Mouse (Mus musculus) embryonic facial prominence, embryonic 11.5 days (tissue): ENCODE measurements around the gene 5830411N06Rik. TPM values are rescaled to one million over a fixed set of nuclear protein-coding genes. Genes with fewer than 3 reads are reported as not detected.

Experiments
- ATAC-seq: fragments of 200-750 bp; cut with Nextera tagmentation; replicated peaks from 2 replicates; pipeline ENCODE4 v1.8.0; 2017; ENCODE audit warnings: low read depth; ENCODE audit not compliant: insufficient number of reproducible peaks, low FRiP score, low TSS enrichment
- DNase-seq: peaks from one replicate; pipeline ENCODE4 v3.0.0-alpha.2; 2015; ENCODE audit warnings: low spot score
- H3K27ac ChIP-seq: fragments of 300-500 bp; sonication (generic); replicated peaks from 2 replicates; pipeline ENCODE4 v1.5.1; 2014; ENCODE audit warnings: mild to moderate bottlenecking, low read depth, low read length, control low read depth
- H3K27me3 ChIP-seq: fragments of 300-500 bp; sonication (generic); 2 replicates; pipeline ENCODE4 v1.6.1; 2014; ENCODE audit warnings: mild to moderate bottlenecking, low read length, moderate library complexity, mixed read lengths; ENCODE audit not compliant: control insufficient read depth, insufficient read depth
- H3K36me3 ChIP-seq: fragments of 300-500 bp; sonication (generic); replicated peaks from 2 replicates; pipeline ENCODE4 v1.6.1; 2014; ENCODE audit warnings: low read depth, mild to moderate bottlenecking, low read length, moderate library complexity, mixed read lengths; ENCODE audit not compliant: control insufficient read depth, insufficient read depth
- H3K4me1 ChIP-seq: fragments of 300-500 bp; sonication (generic); 2 replicates; pipeline ENCODE4 v1.6.1; 2014; ENCODE audit warnings: low read length, mixed read lengths; ENCODE audit not compliant: control insufficient read depth, insufficient read depth
- H3K4me2 ChIP-seq: fragments of 300-500 bp; sonication (generic); 2 replicates; pipeline ENCODE4 v1.6.1; 2014; ENCODE audit warnings: low read depth, mild to moderate bottlenecking, control low read depth, low read length, moderate library complexity
- H3K4me3 ChIP-seq: fragments of 300-500 bp; sonication (generic); 2 replicates; pipeline ENCODE4 v1.5.1; 2014; ENCODE audit warnings: low read depth, low read length, control low read depth
- H3K9ac ChIP-seq: fragments of 300-500 bp; sonication (generic); replicated peaks from 2 replicates; pipeline ENCODE4 v1.6.1; 2014; ENCODE audit warnings: mild to moderate bottlenecking, control low read depth, low read length
- H3K9me3 ChIP-seq: fragments of 300-500 bp; sonication (generic); replicated peaks from 2 replicates; pipeline ENCODE4 v1.6.1; 2016; ENCODE audit warnings: mild to moderate bottlenecking, low read length, inconsistent platforms, mixed read lengths; ENCODE audit not compliant: control insufficient read depth
- WGBS: fragments of 180-500 bp; shearing (Covaris S2); extraction: QIAGEN DNeasy Blood & Tissue Kit; methylation state at CpG from one replicate; pipeline ENCODE4 v1.1.7; 2014; 5-methylcytosine and 5-hydroxymethylcytosine counted together
- polyA plus RNA-seq: library from polyadenylated mRNA; unstranded; fragments of >200 nt; fragmentation: Nextera tagmentation; extraction: Ambion mirVana; gene quantifications from 2 replicates; pipeline ENCODE4 v1.2.1, GENCODE M21; 2014

5830411N06Rik gene
- polyA plus RNA-seq, 1 experiment from 2014 or later, result not detected

DNA sequence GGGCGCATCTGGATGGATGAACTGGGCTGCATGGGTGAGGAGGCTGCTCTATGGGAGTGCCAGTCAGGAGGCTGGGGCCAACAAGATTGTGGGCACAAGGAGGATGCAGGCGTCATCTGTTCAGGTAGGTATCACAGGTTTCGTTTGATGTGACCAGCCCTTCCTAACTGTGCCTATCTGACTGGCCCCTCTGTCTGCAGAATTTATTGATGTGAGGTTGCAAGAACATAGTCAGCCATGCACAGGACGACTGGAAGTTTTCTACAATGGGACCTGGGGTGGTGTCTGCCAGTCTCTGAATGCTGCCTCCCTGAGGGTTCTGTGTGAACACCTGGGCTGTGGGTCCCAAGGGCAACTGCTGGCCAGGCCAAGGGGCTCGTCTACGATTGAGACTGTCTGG is 49.8 kb downstream of the 5830411N06Rik start:
- Histone ChIP-seq H3K9ac (no peak overlapping the region), H3K9me3 (no peaks in the 10 kb centered on the region), H3K36me3 (no peaks in the 10 kb centered on the region), H3K4me1 (no peaks in the 10 kb centered on the region), H3K4me3 (no peak overlapping the region), H3K27me3 (no peaks in the 10 kb centered on the region), H3K4me2 (no peak overlapping the region), H3K27ac (no peak overlapping the region)
- WGBS, result 79% methylated on average over 6 of the region's 6 CpGs
- DNase-seq (no peak), ATAC-seq (no peak)

DNA sequence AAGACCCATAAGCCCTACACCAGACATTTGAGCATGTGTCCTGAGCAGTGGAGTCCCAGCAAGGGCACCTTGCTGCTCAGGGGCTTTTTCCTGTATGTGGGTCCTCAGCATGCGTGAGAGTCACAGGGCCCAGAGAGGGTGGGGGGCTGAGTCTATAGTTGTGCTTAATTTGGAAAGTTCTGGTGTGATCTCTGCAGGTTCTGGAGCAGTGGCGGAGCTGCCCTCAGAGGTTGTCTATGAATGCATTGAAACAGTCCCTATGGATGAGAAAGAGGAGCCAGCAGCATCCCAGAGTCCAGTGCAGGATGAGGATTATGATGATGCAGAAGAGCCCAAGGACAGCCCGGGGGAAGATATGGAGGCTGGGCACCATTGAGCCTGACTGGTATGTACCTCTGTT is 52.3 kb downstream of the 5830411N06Rik start:
- Histone ChIP-seq H3K4me3 (no peak overlapping the region), H3K36me3 (no peaks in the 10 kb centered on the region), H3K9ac (no peak overlapping the region), H3K4me1 (no peaks in the 10 kb centered on the region), H3K9me3 (no peaks in the 10 kb centered on the region), H3K27ac (no peak overlapping the region), H3K4me2 (no peak overlapping the region), H3K27me3 (no peaks in the 10 kb centered on the region)
- 79% methylated on average over 3 of the region's 3 CpGs for WGBS
- DNase-seq (no peak), ATAC-seq (no peak)

DNA sequence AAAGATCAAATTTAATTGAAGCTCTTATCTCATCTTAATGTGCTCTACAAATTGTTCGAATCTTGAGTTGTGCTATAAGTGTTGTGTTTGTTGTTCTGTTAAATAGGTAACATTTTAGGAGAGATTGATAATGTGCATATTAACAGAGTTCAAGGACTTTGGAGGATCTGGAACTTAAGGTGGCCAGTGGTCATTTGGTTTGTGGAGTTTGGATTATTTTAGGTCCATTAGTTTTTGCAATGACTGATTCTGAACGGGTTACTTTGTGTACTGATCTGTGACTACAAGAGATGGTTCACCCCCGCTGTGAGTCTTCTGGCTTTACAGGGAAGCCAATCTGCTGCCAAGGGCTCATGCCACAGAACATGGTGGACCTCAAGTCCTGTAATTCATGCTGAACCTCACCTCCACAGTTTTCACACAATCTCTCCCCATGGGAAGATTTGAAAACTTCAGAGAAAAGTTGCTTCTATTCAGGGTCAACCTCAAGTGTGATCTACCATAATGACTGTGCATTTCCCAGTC is 72.8 kb downstream of the 5830411N06Rik start:
- Histone ChIP-seq H3K9ac (no peak overlapping the region), H3K36me3 (no peaks in the 10 kb centered on the region), H3K4me1 (no peaks in the 10 kb centered on the region), H3K27ac (no peak overlapping the region), H3K4me2 (no peak overlapping the region), H3K27me3 (no peaks in the 10 kb centered on the region), H3K9me3 (no peaks in the 10 kb centered on the region), H3K4me3 (no peak overlapping the region)
- ATAC-seq (no peak), DNase-seq (no peak)
- 92% methylated on average over 3 of the region's 3 CpGs for WGBS

DNA sequence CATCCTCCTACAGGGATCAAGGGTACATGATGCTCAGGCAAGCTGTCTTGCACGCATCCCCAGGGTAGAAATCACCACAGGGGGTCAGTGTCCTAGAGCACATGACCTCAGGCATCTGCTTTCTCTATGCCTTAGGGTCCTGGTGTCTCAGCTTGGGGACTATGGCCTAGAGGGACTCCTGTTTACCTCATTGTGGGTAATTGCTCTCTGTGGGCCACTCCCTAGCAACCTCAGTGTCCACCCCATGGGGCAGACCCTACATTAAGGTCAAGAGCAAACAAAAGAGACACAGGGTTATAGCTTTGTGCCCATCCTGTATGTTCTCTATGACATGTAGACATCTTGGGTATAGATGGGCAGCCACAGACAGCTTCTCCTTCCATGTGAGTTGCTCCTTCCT is 73.5 kb downstream of the 5830411N06Rik start, which contains the start of gene Olfr525:
Gene Olfr525, plus strand, starts transcription at position 301 of the 400 bp plus-strand sequence.
- H3K4me1 ChIP-seq, result no peaks in the 10 kb centered on the region
- WGBS, result 45% methylated on average over 1 of the region's 1 CpGs
- no peak within 1 kb of the TSS for H3K4me2 ChIP-seq
- H3K4me3 ChIP-seq, result no peak within 1 kb of the TSS
- no peak within 1 kb of the TSS for H3K27ac ChIP-seq
- H3K27me3 ChIP-seq, result no peaks in the 10 kb centered on the region
- DNase-seq (no peak), ATAC-seq (no peak)
- no peak within 1 kb of the TSS for H3K9ac ChIP-seq
- H3K36me3 ChIP-seq, result no peaks in the 10 kb centered on the region
- no peaks in the 10 kb centered on the region for H3K9me3 ChIP-seq

DNA sequence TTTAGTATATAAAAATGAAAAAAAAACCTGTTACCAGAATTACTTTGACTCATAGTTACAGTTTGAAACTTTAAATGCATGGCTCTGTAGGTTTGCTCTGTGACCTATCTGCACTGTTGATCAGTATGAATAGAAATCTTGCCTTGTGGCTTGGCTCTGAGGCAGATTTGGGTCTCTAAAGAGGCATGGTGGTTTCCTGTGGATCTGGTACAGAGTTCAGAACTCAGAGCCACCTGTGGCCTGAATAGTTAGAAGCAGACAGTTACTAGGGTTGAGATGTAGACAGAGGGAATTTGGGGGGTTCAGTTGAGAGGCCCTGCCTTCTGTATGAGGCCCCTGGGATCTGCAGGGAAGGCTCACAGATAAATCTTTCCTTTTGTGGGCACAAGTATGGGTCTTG is 74.1 kb downstream of the 5830411N06Rik start:
- Histone ChIP-seq H3K4me2 (no peak overlapping the region), H3K36me3 (no peaks in the 10 kb centered on the region), H3K27me3 (no peaks in the 10 kb centered on the region), H3K9ac (no peak overlapping the region), H3K27ac (no peak overlapping the region), H3K4me1 (no peaks in the 10 kb centered on the region), H3K9me3 (no peaks in the 10 kb centered on the region), H3K4me3 (no peak overlapping the region)
- DNase-seq, result no peak
- no peak for ATAC-seq

DNA sequence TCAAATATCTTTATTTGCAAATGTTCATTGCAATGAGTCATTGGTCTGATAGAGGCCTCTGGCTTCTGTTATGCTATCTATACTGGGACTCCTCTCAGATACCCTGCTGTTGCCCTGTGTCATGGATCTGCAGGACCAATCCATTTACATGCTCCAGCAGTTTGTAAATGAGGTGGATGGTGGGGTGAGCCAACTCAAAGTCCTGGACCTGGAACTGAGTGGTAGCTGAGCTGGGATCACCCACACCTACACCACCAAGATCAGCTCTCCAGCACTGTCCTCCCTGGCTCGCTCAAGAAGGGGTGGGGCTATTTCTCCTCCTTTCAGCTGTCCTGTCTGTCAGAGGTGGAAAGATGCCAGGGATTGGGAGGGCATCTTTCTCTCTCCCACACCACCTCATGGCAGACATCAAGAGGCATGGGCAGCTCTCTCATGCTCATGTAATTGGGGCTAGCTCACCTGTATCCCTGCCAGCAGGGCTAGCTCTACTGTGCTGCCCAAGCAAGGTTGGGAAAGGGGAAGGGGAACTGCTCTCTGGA is 82.8 kb downstream of the 5830411N06Rik start:
- no peaks in the 10 kb centered on the region for H3K9me3 ChIP-seq
- no peaks in the 10 kb centered on the region for H3K27me3 ChIP-seq
- no peaks in the 10 kb centered on the region for H3K36me3 ChIP-seq
- H3K4me2 ChIP-seq, result no peak overlapping the region
- WGBS, result 50% methylated on average over 1 of the region's 1 CpGs
- H3K4me1 ChIP-seq, result no peaks in the 10 kb centered on the region
- no peak overlapping the region for H3K4me3 ChIP-seq
- H3K27ac ChIP-seq, result no peak overlapping the region
- ATAC-seq (no peak), DNase-seq (no peak)
- no peak overlapping the region for H3K9ac ChIP-seq

DNA sequence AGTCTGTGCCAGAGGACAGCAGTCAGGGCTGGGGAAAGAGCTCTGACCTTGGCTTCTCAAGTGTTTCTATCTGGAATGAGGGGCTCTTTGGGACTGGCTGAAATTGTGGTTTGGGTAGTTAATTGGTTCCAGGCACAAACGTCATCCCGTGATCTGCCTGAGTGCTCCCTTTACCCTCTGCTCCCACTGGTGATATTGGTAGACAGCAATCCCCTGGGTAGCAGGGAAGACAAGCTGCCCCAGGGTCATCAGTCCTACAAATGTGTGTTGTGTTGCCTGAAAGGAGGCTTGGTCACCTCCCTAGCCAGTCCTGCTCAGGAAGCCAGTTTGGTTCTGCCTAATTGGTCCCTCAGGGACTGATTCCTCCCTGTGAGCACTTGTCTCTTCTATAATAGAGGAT is 86.6 kb downstream of the 5830411N06Rik start, which contains the start of gene Olfr527:
Gene Olfr527, plus strand, starts transcription at position 301 of the 400 bp plus-strand sequence.
- ATAC-seq, result no peak

More for the DNA sequence above, 86.6 kb downstream of the 5830411N06Rik start, which contains the start of gene Olfr527:
- no peak within 1 kb of the TSS for H3K9ac ChIP-seq
- no peak within 1 kb of the TSS for H3K27ac ChIP-seq
- no peak within 1 kb of the TSS for H3K4me2 ChIP-seq
- no peaks in the 10 kb centered on the region for H3K4me1 ChIP-seq
- DNase-seq, result no peak
- no peaks in the 10 kb centered on the region for H3K27me3 ChIP-seq
- H3K9me3 ChIP-seq, result no peaks in the 10 kb centered on the region
- no peaks in the 10 kb centered on the region for H3K36me3 ChIP-seq
- WGBS, result 29% methylated on average over 2 of the region's 2 CpGs
- no peak within 1 kb of the TSS for H3K4me3 ChIP-seq
